Mouse (Mus musculus) CH12.LX (cell line): Measurements from ENCODE around the gene Angptl6. TPM values are rescaled to one million over a fixed set of nuclear protein-coding genes. Genes with fewer than 3 reads are reported as not detected.

Experiments
- DNase-seq: peaks from one replicate; pipeline ENCODE4 v3.0.0-alpha.2; 2013; ENCODE audit errors: extremely low read depth
- H3K27ac ChIP-seq: 2 replicates; pipeline ENCODE4 v1.5.1; 2012; ENCODE audit warnings: low read depth, mild to moderate bottlenecking, control low read depth, moderate library complexity; ENCODE audit not compliant: insufficient read depth
- H3K27me3 ChIP-seq: replicated peaks from 2 replicates; pipeline ENCODE3; 2012; ENCODE audit warnings: inconsistent platforms
- H3K36me3 ChIP-seq, 2 experiments: replicated peaks in 1 of 2; 2 replicates each; pipeline versions ENCODE3 to v1.6.1; 2012; ENCODE audit warnings: inconsistent platforms in 1 of 2, low read length in 1 of 2, mild to moderate bottlenecking in 1 of 2, mixed read lengths in 1 of 2, moderate library complexity in 1 of 2; ENCODE audit not compliant: control insufficient read depth in 1 of 2, insufficient read depth in 1 of 2
- H3K4me1 ChIP-seq, 2 experiments: 2 replicates each; pipeline ENCODE4 v1.6.1; 2012; ENCODE audit warnings: inconsistent platforms in 1 of 2, moderate library complexity in 1 of 2; ENCODE audit not compliant: insufficient read depth in 2 of 2, control insufficient read depth in 1 of 2
- H3K4me2 ChIP-seq: 2 replicates; pipeline ENCODE4 v1.6.1; 2012; ENCODE audit warnings: low read depth, mild to moderate bottlenecking, control low read depth; ENCODE audit not compliant: poor library complexity, insufficient read depth, severe bottlenecking
- H3K4me3 ChIP-seq, 3 experiments: fragments of 150-350 bp in 1 of 3; sonication (generic) in 1 of 3; replicated peaks in 1 of 3; 2 replicates each; pipeline versions ENCODE3 to v1.5.1; 2011 to 2012; ENCODE audit warnings: low read depth in 2 of 3, low read length in 2 of 3, mild to moderate bottlenecking in 2 of 3, moderate library complexity in 2 of 3, control low read depth in 1 of 3, improper control_type of control experiment in 1 of 3, inconsistent platforms in 1 of 3, mixed read lengths in 1 of 3; ENCODE audit not compliant: poor library complexity in 1 of 3
- H3K79me2 ChIP-seq: replicated peaks from 2 replicates; pipeline ENCODE4 v1.6.1; 2012; ENCODE audit warnings: mild to moderate bottlenecking, moderate library complexity; ENCODE audit not compliant: control insufficient read depth, poor library complexity, insufficient read depth, severe bottlenecking; ENCODE audit errors: extremely low read depth
- H3K9ac ChIP-seq: 2 replicates; pipeline ENCODE4 v1.6.1; 2012; ENCODE audit warnings: low read depth, mild to moderate bottlenecking, control low read depth, moderate library complexity; ENCODE audit not compliant: insufficient read depth
- H3K9me3 ChIP-seq: replicated peaks from 2 replicates; pipeline ENCODE3; 2012; ENCODE audit warnings: low read length, inconsistent platforms, mixed read lengths
- BHLHE40 ChIP-seq: IDR thresholded peaks from 2 replicates; pipeline ENCODE4 v1.6.1; 2011; ENCODE audit warnings: mild to moderate bottlenecking, low read depth, low read length, improper control_type of control experiment
- CHD1 ChIP-seq: IDR thresholded peaks from 2 replicates; pipeline ENCODE4 v1.6.1; 2012; ENCODE audit warnings: low read depth, low read length, improper control_type of control experiment, inconsistent platforms
- CHD2 ChIP-seq: IDR thresholded peaks from 2 replicates; pipeline ENCODE4 v1.6.1; 2011; ENCODE audit warnings: low read length, improper control_type of control experiment
- CTCF ChIP-seq, 2 experiments: IDR thresholded peaks in 1 of 2; conservative IDR thresholded peaks in 1 of 2; 2 replicates each; pipeline ENCODE4 v1.5.1; 2011 to 2012; ENCODE audit warnings: low read depth in 2 of 2, low read length in 2 of 2, improper control_type of control experiment in 1 of 2, inconsistent platforms in 1 of 2, mild to moderate bottlenecking in 1 of 2, moderate library complexity in 1 of 2
- E2F4 ChIP-seq: IDR thresholded peaks from 2 replicates; pipeline ENCODE4 v1.6.1; 2011; ENCODE audit warnings: low read depth, low read length, improper control_type of control experiment; ENCODE audit not compliant: insufficient replicate concordance
- ELF1 ChIP-seq: IDR thresholded peaks from 2 replicates; pipeline ENCODE4 v1.6.1; 2014; ENCODE audit warnings: low read depth, mild to moderate bottlenecking, inconsistent platforms, low read length, improper control_type of control experiment
- EP300 ChIP-seq: IDR thresholded peaks from 2 replicates; pipeline ENCODE4 v1.6.1; 2011; ENCODE audit warnings: low read length, improper control_type of control experiment
- ETS1 ChIP-seq: conservative IDR thresholded peaks from 2 replicates; pipeline ENCODE4 v1.6.1; 2012; ENCODE audit warnings: low read depth, mild to moderate bottlenecking, inconsistent platforms, low read length, improper control_type of control experiment, moderate library complexity
- GABPA ChIP-seq: IDR thresholded peaks from 2 replicates; pipeline ENCODE4 v1.6.1; 2012; ENCODE audit warnings: low read depth, low read length, improper control_type of control experiment, inconsistent platforms; ENCODE audit not compliant: insufficient replicate concordance
- HCFC1 ChIP-seq: IDR thresholded peaks from 2 replicates; pipeline ENCODE4 v1.6.1; 2012; ENCODE audit warnings: low read depth, mild to moderate bottlenecking, inconsistent platforms, low read length, improper control_type of control experiment
- IRF4 ChIP-seq: IDR thresholded peaks from 2 replicates; pipeline ENCODE4 v1.6.1; 2014; ENCODE audit warnings: low read depth, mild to moderate bottlenecking, inconsistent platforms, low read length, improper control_type of control experiment
- JUN ChIP-seq: IDR thresholded peaks from 2 replicates; pipeline ENCODE4 v1.6.1; 2011; ENCODE audit warnings: low read depth, mild to moderate bottlenecking, low read length, improper control_type of control experiment, moderate library complexity; ENCODE audit not compliant: insufficient read depth
- JUND ChIP-seq: conservative IDR thresholded peaks from 2 replicates; pipeline ENCODE4 v1.6.1; 2011; ENCODE audit warnings: low read depth, low read length, improper control_type of control experiment
- KAT2A ChIP-seq: IDR thresholded peaks from 2 replicates; pipeline ENCODE4 v1.6.1; 2012; ENCODE audit warnings: low read length, improper control_type of control experiment, inconsistent platforms; ENCODE audit not compliant: insufficient replicate concordance
- MAFK ChIP-seq: IDR thresholded peaks from 2 replicates; pipeline ENCODE4 v1.6.1; 2011; ENCODE audit warnings: low read length, improper control_type of control experiment; ENCODE audit not compliant: insufficient replicate concordance
- MAX ChIP-seq: IDR thresholded peaks from 2 replicates; pipeline ENCODE4 v1.6.1; 2011; ENCODE audit warnings: low read length, improper control_type of control experiment
- MAZ ChIP-seq: IDR thresholded peaks from 2 replicates; pipeline ENCODE4 v1.6.1; 2012; ENCODE audit warnings: low read depth, mild to moderate bottlenecking, inconsistent platforms, low read length, improper control_type of control experiment, moderate library complexity
- MEF2A ChIP-seq: IDR thresholded peaks from 2 replicates; pipeline ENCODE4 v1.6.1; 2014; ENCODE audit warnings: low read depth, mild to moderate bottlenecking, inconsistent platforms, low read length, improper control_type of control experiment, borderline replicate concordance
- MXI1 ChIP-seq: IDR thresholded peaks from 2 replicates; pipeline ENCODE4 v1.6.1; 2011; ENCODE audit warnings: mild to moderate bottlenecking, low read depth, low read length, improper control_type of control experiment
- MYC ChIP-seq: IDR thresholded peaks from 2 replicates; pipeline ENCODE4 v1.6.1; 2011; ENCODE audit warnings: low read depth, mild to moderate bottlenecking, improper control_type of control experiment, low read length
- NELFE ChIP-seq: IDR thresholded peaks from 2 replicates; pipeline ENCODE4 v1.6.1; 2011; ENCODE audit warnings: low read depth, low read length, improper control_type of control experiment
- NRF1 ChIP-seq: IDR thresholded peaks from 2 replicates; pipeline ENCODE4 v1.6.1; 2014; ENCODE audit warnings: low read depth, mild to moderate bottlenecking, inconsistent platforms, low read length, improper control_type of control experiment, moderate library complexity
- PAX5 ChIP-seq: IDR thresholded peaks from 2 replicates; pipeline ENCODE4 v1.6.1; 2012; ENCODE audit warnings: low read length, inconsistent platforms, mixed read lengths
- POLR2A ChIP-seq: IDR thresholded peaks from 2 replicates; pipeline ENCODE4 v1.6.1; 2011; ENCODE audit warnings: low read depth, mild to moderate bottlenecking, improper control_type of control experiment, low read length
- POLR2AphosphoS2 ChIP-seq: IDR thresholded peaks from 2 replicates; pipeline ENCODE4 v1.6.1; 2011; ENCODE audit warnings: low read depth, low read length, improper control_type of control experiment
- RAD21 ChIP-seq: IDR thresholded peaks from 2 replicates; pipeline ENCODE4 v1.6.1; 2011; ENCODE audit warnings: low read depth, mild to moderate bottlenecking, low read length, improper control_type of control experiment, moderate library complexity
- RCOR1 ChIP-seq: conservative IDR thresholded peaks from 2 replicates; pipeline ENCODE4 v1.6.1; 2012; ENCODE audit warnings: low read depth, mild to moderate bottlenecking, inconsistent platforms, low read length, improper control_type of control experiment
- SIN3A ChIP-seq: IDR thresholded peaks from 2 replicates; pipeline ENCODE4 v1.6.1; 2012; ENCODE audit warnings: low read length, improper control_type of control experiment, inconsistent platforms
- SMC3 ChIP-seq: IDR thresholded peaks from 2 replicates; pipeline ENCODE4 v1.6.1; 2011; ENCODE audit warnings: low read depth, low read length, improper control_type of control experiment
- TBP ChIP-seq: conservative IDR thresholded peaks from 2 replicates; pipeline ENCODE4 v1.6.1; 2011; ENCODE audit warnings: low read depth, low read length, improper control_type of control experiment
- TCF12 ChIP-seq: IDR thresholded peaks from 2 replicates; pipeline ENCODE4 v1.6.1; 2014; ENCODE audit warnings: low read depth, mild to moderate bottlenecking, inconsistent platforms, low read length, improper control_type of control experiment
- UBTF ChIP-seq: IDR thresholded peaks from 2 replicates; pipeline ENCODE4 v1.6.1; 2012; ENCODE audit warnings: low read depth, mild to moderate bottlenecking, inconsistent platforms, low read length, improper control_type of control experiment, moderate library complexity
- USF1 ChIP-seq: IDR thresholded peaks from 2 replicates; pipeline ENCODE4 v1.6.1; 2014; ENCODE audit warnings: low read depth, mild to moderate bottlenecking, inconsistent platforms, low read length, improper control_type of control experiment
- USF2 ChIP-seq: conservative IDR thresholded peaks from 2 replicates; pipeline ENCODE4 v1.6.1; 2011; ENCODE audit warnings: low read depth, low read length, improper control_type of control experiment
- ZC3H11A ChIP-seq: IDR thresholded peaks from 2 replicates; pipeline ENCODE4 v1.6.1; 2012; ENCODE audit warnings: low read depth, mild to moderate bottlenecking, inconsistent platforms, low read length, improper control_type of control experiment
- ZKSCAN1 ChIP-seq: IDR thresholded peaks from 2 replicates; pipeline ENCODE4 v1.6.1; 2012; ENCODE audit warnings: low read depth, inconsistent platforms, low read length, improper control_type of control experiment, borderline replicate concordance
- ZMIZ1 ChIP-seq: IDR thresholded peaks from 2 replicates; pipeline ENCODE4 v1.6.1; 2012; ENCODE audit warnings: low read depth, mild to moderate bottlenecking, inconsistent platforms, low read length, improper control_type of control experiment
- ZNF384 ChIP-seq: IDR thresholded peaks from 2 replicates; pipeline ENCODE4 v1.6.1; 2012; ENCODE audit warnings: low read depth, low read length, improper control_type of control experiment, inconsistent platforms
- dilution Hi-C: fragments of 300-500 bp; cut with MboI; formaldehyde crosslinking; loops from 2 replicates; pipeline ENCODE4 v1.14.3; 2020; ENCODE audit warnings: low sequenced_read_pairs; ENCODE audit not compliant: extremely low pct_unique_long_range_greater_than_20kb, extremely low pct_ligation_motif_present
- in situ Hi-C: fragments of 300-500 bp; cut with MboI; formaldehyde crosslinking; loops from 3 replicates; pipeline ENCODE4 v1.14.3; 2019; ENCODE audit warnings: low sequenced_read_pairs, low pct_ligation_motif_present, low pct_unique_long_range_greater_than_20kb, mixed read lengths
- polyA plus RNA-seq: library from polyadenylated mRNA; unstranded; fragments of >175 nt; gene quantifications from 2 replicates; pipeline ENCODE4 v1.2.1, GENCODE M21; 2012; ENCODE audit warnings: low read depth; ENCODE audit not compliant: insufficient read length
- total RNA-seq, 2 experiments: library from RNA; depleted of rRNA; stranded (reverse); fragments of 300-350 nt in 1 of 2; fragments of >200 nt in 1 of 2; gene quantifications; 2 replicates each; pipeline ENCODE4 v1.2.3; 2012 to 2014

The Angptl6 gene
- total and polyA plus RNA-seq, 3 experiments = 0.57 to 11.8 (median 2.0) TPM

DNA sequence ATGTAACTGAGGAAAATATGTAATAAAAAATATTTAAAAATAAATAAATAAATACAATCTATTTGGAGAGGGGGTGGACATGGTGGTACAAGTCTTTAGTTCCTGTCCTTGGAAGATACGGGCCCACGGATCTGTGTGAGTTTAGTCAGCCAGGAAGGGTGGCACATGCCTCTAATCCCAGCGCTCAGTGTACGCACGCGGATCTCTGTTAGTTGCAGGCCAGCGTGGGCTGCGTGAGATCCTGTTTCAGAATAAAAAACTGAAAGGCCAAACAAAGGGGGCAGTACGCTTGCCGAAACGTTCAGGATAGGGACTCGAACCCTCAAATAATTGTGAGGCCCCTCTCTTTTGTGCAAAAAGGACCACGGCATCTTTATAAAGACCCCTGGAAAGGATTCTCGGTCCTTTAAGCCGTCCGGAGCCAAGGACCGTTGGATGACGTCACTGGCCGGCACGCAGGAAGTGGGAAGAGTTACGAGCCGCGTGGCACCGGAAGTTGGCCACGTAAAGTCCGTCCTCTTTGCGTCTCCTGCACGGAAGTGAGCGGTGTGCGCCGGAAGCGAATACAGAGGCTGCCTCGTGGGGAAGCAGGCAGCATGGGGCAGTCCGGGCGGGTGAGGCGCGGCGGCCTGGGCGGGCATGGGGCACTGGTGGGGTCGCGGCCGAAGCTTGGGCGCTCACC is 8.3 kb upstream of the Angptl6 start, which contains the start of gene Ppan:
Gene Ppan, plus strand, starts transcription at position 472 of the 682 bp plus-strand sequence.
- Histone ChIP-seq H3K27ac (peak within 1 kb of the TSS; percentile 65), H3K9me3 (peaks cover 5% of the 10 kb centered on the region), H3K4me3 (peak within 1 kb of the TSS; percentile 63 to 84 (median 79)), H3K4me2 (peak within 1 kb of the TSS; percentile 37), H3K79me2 (peaks cover 24% of the 10 kb centered on the region), H3K27me3 (no peaks in the 10 kb centered on the region), H3K9ac (peak within 1 kb of the TSS; percentile 71), H3K36me3 (peaks cover 35 to 36% of the 10 kb centered on the region in 2 experiments), H3K4me1 (peaks cover 5 to 40% of the 10 kb centered on the region in 2 experiments)
- dilution Hi-C loops = no loop called here
- in situ Hi-C loops = loop anchor here (10.0 kb wide), 1 partner anchor 257 kb away; the partner anchor contains the start of gene Cdc37
- DNase-seq = peak; percentile 97
- TF ChIP-seq EP300 (no peak), MAZ (0 out of 2 replicates have a peak, but pooled peaks have one; percentile 17), MAFK (no peak), RCOR1 (no peak), USF1 (no peak; the same call in 1 of the 2 replicates), JUN (peak; percentile 76; the same call in 1 of the 2 replicates), SMC3 (no peak), MEF2A (no peak), JUND (peak; percentile 86), POLR2A (peak; percentile 93), ZKSCAN1 (no peak), CTCF (conservative IDR thresholded peaks at IDR 0.05 in 1 of 2, IDR thresholded peaks at IDR 0.05 in 1 of 2; ENCODE audit: low read depth in 2 of 2, low read length in 2 of 2) (no peak), IRF4 (peak; percentile 69; the same call in 1 of the 2 replicates), MXI1 (peak; percentile 99), MAX (peak; percentile 97), TBP (peak; percentile 87), USF2 (no peak), ZC3H11A (no peak), RAD21 (no peak), MYC (peak; percentile 95), SIN3A (peak; percentile 90), NELFE (peak; percentile 92), TCF12 (peak; percentile 90), HCFC1 (peak; percentile 90), ELF1 (peak; percentile 97), PAX5 (no peak), CHD2 (peak; percentile 67), E2F4 (no peak), ZNF384 (no peak), UBTF (peak; percentile 55; the same call in 1 of the 2 replicates), BHLHE40 (peak; percentile 65), ETS1 (peak; percentile 37), CHD1 (no peak; the same call in 1 of the 2 replicates), POLR2AphosphoS2 (peak; percentile 92), GABPA (peak; percentile 34; the same call in 1 of the 2 replicates), KAT2A (peak; percentile 88), ZMIZ1 (peak; percentile 90), NRF1 (peak; percentile 53; the same call in 1 of the 2 replicates)
